Mouse (Mus musculus) stomach, postnatal 0 days (tissue): ENCODE results near the gene Prss53.

Source experiments
- CTCF ChIP-seq: IDR thresholded peaks from 2 replicates; pipeline ENCODE4 v1.5.1; 2016; ENCODE audit warnings: antibody characterized with exemption, low read depth, mild to moderate bottlenecking, moderate library complexity
- EP300 ChIP-seq: optimal IDR thresholded peaks from 2 replicates; pipeline ENCODE3; 2016; ENCODE audit warnings: antibody characterized with exemption

DNA sequence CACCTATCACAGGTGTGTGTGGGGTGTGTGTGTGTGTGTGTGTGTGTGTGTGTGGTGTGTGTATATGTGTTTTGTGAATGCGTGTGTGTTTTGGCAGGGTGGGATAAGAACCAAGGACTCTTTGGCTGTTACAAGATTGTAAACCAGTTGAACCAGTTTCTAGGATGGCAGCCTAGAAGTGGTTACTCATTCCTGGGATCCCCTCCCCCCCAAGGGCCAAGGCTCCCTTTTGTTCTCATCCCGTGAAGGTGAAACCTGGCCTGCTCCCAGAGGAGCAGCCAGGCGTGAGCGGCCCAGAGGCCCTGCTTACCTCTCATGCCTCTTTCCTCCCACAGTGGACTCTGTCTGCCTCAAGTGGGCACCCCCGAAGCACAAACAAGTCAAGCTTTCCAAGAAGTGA, 34.5 kb upstream of the Prss53 start:
- TF ChIP-seq CTCF = peak; percentile 9; the same call in 1 of the 2 replicates
- no peak for TF ChIP-seq EP300
